Mouse (Mus musculus): ENCODE data around the gene Zfp341. TPM values are rescaled to one million over a fixed set of nuclear protein-coding genes. Genes with fewer than 3 reads are reported as not detected.

The Zfp341 gene
- polyA plus RNA-seq, 1 experiment from 2014 or later: 2.0 TPM

DNA sequence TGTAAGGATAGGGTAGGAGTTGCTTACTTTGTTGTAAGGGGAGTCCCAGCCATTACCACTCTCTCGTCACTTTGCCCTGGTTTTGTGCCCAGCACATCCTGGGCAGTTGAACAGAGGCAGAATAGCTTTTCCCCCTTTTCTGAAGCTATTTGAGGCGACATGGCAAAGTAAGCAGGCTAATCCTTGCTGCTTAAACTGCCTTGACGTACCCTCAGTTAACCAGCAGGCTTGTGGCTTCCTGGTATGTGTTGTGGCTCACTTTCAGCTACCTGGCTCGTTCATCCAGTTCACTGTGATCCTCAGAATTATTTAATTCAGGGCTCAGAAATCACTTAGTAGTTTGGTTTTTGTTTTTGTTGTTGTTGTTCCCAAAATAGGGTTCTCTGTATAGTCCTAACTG lies 57.6 kb downstream of the Zfp341 start:
- ATAC-seq (ENCODE audit: low read depth): no peak
- no peaks in the 10 kb centered on the region for H3K27me3 ChIP-seq (ENCODE audit: control insufficient read depth, insufficient read depth, low read length)
- H3K4me2 ChIP-seq (ENCODE audit: low read depth, low read length): no peak overlapping the region
- no peaks in the 10 kb centered on the region for H3K4me1 ChIP-seq (ENCODE audit: control insufficient read depth, insufficient read depth, low read length)
- WGBS: 86% methylated on average over 4 of the region's 4 CpGs
- no peaks in the 10 kb centered on the region for H3K36me3 ChIP-seq (ENCODE audit: control insufficient read depth, insufficient read depth, low read length)
- H3K9ac ChIP-seq (replicated peaks; ENCODE audit: low read depth, low read length): no peak overlapping the region
- H3K4me3 ChIP-seq (ENCODE audit: low read depth, low read length): no peak overlapping the region
- H3K9me3 ChIP-seq (ENCODE audit: control insufficient read depth, low read length): no peaks in the 10 kb centered on the region
- no peak overlapping the region for H3K27ac ChIP-seq (ENCODE audit: low read depth, low read length)

- H3K4me1 ChIP-seq (ENCODE audit: control insufficient read depth, insufficient read depth, low read length): peaks cover 17% of the 10 kb centered on the region
- H3K9ac ChIP-seq (replicated peaks; ENCODE audit: low read depth, low read length): no peak overlapping the region
- no peak overlapping the region for H3K4me2 ChIP-seq (ENCODE audit: low read depth, low read length)
- H3K27me3 ChIP-seq (ENCODE audit: control insufficient read depth, insufficient read depth, low read length): no peaks in the 10 kb centered on the region
- no peaks in the 10 kb centered on the region for H3K36me3 ChIP-seq (ENCODE audit: control insufficient read depth, insufficient read depth, low read length)
- H3K4me3 ChIP-seq (ENCODE audit: low read depth, low read length): no peak overlapping the region
- WGBS: 74% methylated on average over 4 of the region's 4 CpGs
- no peak overlapping the region for H3K27ac ChIP-seq (ENCODE audit: low read depth, low read length)
- H3K9me3 ChIP-seq (ENCODE audit: control insufficient read depth, low read length): no peaks in the 10 kb centered on the region
- ATAC-seq (ENCODE audit: low read depth): no peak
Measured at GRCm38 (mm10) chr2:154674008-154674407, 60.9 kb downstream of the Zfp341 start.

GRCm38 (mm10) chr2:154676653-154677609 lies 63.8 kb downstream of the Zfp341 start:
- Histone ChIP-seq H3K36me3 (ENCODE audit: control insufficient read depth, insufficient read depth, low read length) (no peaks in the 10 kb centered on the region), H3K4me3 (ENCODE audit: low read depth, low read length) (peak overlapping the region; percentile 2; the same call in 1 of the 2 replicates), H3K9me3 (ENCODE audit: control insufficient read depth, low read length) (no peaks in the 10 kb centered on the region), H3K4me2 (ENCODE audit: low read depth, low read length) (peak overlapping the region; percentile 48), H3K27ac (ENCODE audit: low read depth, low read length) (peak overlapping the region; percentile 90), H3K27me3 (ENCODE audit: control insufficient read depth, insufficient read depth, low read length) (no peaks in the 10 kb centered on the region), H3K4me1 (ENCODE audit: control insufficient read depth, insufficient read depth, low read length) (peaks cover 22% of the 10 kb centered on the region), H3K9ac (replicated peaks; ENCODE audit: low read depth, low read length) (peak overlapping the region; percentile 41; the same call in 1 of the 2 replicates)
- ATAC-seq (ENCODE audit: low read depth): peak; percentile 82
- 58% methylated on average over 19 of the region's 19 CpGs for WGBS

DNA sequence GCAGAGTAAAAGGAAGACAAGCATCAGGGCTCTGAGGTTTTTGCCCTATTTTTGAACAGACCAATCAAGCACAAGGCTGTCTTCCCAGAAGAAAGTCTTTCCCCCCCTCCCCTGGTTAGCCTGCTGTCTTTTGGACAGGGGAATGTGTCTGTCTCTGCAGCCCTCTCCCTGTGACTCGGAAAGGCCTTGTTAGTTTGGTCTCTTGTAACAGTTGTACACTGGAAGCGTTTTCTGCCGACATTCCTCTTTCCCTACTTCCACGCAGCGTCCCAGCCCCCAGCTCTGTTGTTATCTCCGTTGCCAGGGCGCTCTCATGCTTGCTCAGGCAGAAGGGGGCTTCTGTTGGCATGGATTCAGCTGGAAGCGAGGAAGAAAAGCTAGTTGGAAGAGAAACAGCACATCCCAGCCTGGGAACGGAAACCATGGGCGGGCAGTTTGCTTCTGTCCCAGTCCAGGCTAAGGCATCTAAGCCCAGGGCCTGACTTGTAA lies 64.6 kb downstream of the Zfp341 start:
- Histone ChIP-seq H3K4me2 (ENCODE audit: low read depth, low read length) (peak overlapping the region; percentile 48), H3K4me3 (ENCODE audit: low read depth, low read length) (peak overlapping the region; percentile 2; the same call in 1 of the 2 replicates), H3K9me3 (ENCODE audit: control insufficient read depth, low read length) (no peaks in the 10 kb centered on the region), H3K27me3 (ENCODE audit: control insufficient read depth, insufficient read depth, low read length) (no peaks in the 10 kb centered on the region), H3K9ac (replicated peaks; ENCODE audit: low read depth, low read length) (peak overlapping the region; percentile 41; the same call in 1 of the 2 replicates), H3K36me3 (ENCODE audit: control insufficient read depth, insufficient read depth, low read length) (no peaks in the 10 kb centered on the region), H3K4me1 (ENCODE audit: control insufficient read depth, insufficient read depth, low read length) (peaks cover 25% of the 10 kb centered on the region), H3K27ac (ENCODE audit: low read depth, low read length) (peak overlapping the region; percentile 90)
- WGBS: 4% methylated on average over 10 of the region's 10 CpGs
- ATAC-seq (ENCODE audit: low read depth): peak; percentile 68

DNA sequence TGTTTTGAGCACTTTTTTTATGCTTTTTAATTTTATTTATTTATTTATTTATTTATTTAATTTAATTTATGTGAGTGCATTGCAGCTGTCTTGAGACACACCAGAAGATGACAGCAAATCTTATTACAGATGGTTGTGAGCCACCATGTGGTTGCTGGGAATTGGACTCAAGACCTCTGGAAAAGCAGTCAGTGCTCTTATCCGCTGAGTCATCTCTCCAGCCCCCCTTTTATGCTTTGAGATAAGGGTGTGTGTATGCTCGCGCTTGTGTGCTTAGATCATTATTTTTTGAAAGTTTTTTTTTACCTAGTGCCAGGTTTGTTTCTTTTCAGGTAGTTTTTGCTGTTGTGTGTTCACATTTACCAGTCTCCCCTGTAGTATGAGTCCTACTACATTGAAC lies 65.9 kb downstream of the Zfp341 start:
- WGBS: 94% methylated on average over 3 of the region's 3 CpGs
- H3K4me1 ChIP-seq (ENCODE audit: control insufficient read depth, insufficient read depth, low read length): peaks cover 34% of the 10 kb centered on the region

GRCm38 (mm10) chr2:154680337-154680736 lies 67.2 kb downstream of the Zfp341 start:
- Histone ChIP-seq H3K4me1 (ENCODE audit: control insufficient read depth, insufficient read depth, low read length) (peaks cover 43% of the 10 kb centered on the region), H3K27me3 (ENCODE audit: control insufficient read depth, insufficient read depth, low read length) (no peaks in the 10 kb centered on the region), H3K4me3 (ENCODE audit: low read depth, low read length) (no peak overlapping the region), H3K9ac (replicated peaks; ENCODE audit: low read depth, low read length) (no peak overlapping the region), H3K27ac (ENCODE audit: low read depth, low read length) (no peak overlapping the region), H3K9me3 (ENCODE audit: control insufficient read depth, low read length) (no peaks in the 10 kb centered on the region), H3K4me2 (ENCODE audit: low read depth, low read length) (no peak overlapping the region), H3K36me3 (ENCODE audit: control insufficient read depth, insufficient read depth, low read length) (no peaks in the 10 kb centered on the region)
- no peak for ATAC-seq (ENCODE audit: low read depth)
- 85% methylated on average over 2 of the region's 2 CpGs for WGBS

More for the DNA sequence above, 65.9 kb downstream of the Zfp341 start:
- Histone ChIP-seq H3K27ac (ENCODE audit: low read depth, low read length) (no peak overlapping the region), H3K9me3 (ENCODE audit: control insufficient read depth, low read length) (no peaks in the 10 kb centered on the region), H3K9ac (replicated peaks; ENCODE audit: low read depth, low read length) (no peak overlapping the region), H3K4me3 (ENCODE audit: low read depth, low read length) (no peak overlapping the region), H3K27me3 (ENCODE audit: control insufficient read depth, insufficient read depth, low read length) (no peaks in the 10 kb centered on the region), H3K36me3 (ENCODE audit: control insufficient read depth, insufficient read depth, low read length) (no peaks in the 10 kb centered on the region), H3K4me2 (ENCODE audit: low read depth, low read length) (no peak overlapping the region)
- no peak for ATAC-seq (ENCODE audit: low read depth)

DNA sequence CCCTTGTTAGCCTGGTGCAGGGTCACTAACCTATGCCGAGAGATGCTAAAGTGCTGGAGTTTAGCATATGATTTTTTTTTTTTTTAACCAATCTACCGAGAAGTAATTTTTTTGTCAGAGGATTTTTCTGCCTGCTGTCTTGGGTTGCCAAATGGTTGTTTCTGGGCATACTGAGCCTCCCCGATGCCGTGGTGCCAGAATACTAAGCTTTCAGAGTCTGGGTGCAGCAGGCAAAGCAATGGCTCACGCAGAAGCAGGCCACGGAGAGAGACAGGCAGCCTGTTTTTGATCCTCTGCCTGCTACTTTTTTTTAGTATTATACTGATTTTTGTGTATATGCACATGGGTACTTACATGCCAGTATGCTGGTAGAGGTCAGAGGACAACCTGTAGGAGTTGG lies 67.8 kb downstream of the Zfp341 start:
- Histone ChIP-seq H3K27me3 (ENCODE audit: control insufficient read depth, insufficient read depth, low read length) (no peaks in the 10 kb centered on the region), H3K9ac (replicated peaks; ENCODE audit: low read depth, low read length) (no peak overlapping the region), H3K9me3 (ENCODE audit: control insufficient read depth, low read length) (no peaks in the 10 kb centered on the region), H3K36me3 (ENCODE audit: control insufficient read depth, insufficient read depth, low read length) (no peaks in the 10 kb centered on the region), H3K4me2 (ENCODE audit: low read depth, low read length) (no peak overlapping the region), H3K4me1 (ENCODE audit: control insufficient read depth, insufficient read depth, low read length) (peaks cover 48% of the 10 kb centered on the region), H3K27ac (ENCODE audit: low read depth, low read length) (no peak overlapping the region), H3K4me3 (ENCODE audit: low read depth, low read length) (no peak overlapping the region)
- ATAC-seq (ENCODE audit: low read depth): no peak
- 90% methylated on average over 6 of the region's 6 CpGs for WGBS

- Histone ChIP-seq H3K4me2 (ENCODE audit: low read depth, low read length) (no peak overlapping the region), H3K9ac (replicated peaks; ENCODE audit: low read depth, low read length) (0 out of 2 replicates have a peak overlapping the region, but pooled peaks have one; percentile 29), H3K27me3 (ENCODE audit: control insufficient read depth, insufficient read depth, low read length) (no peaks in the 10 kb centered on the region), H3K36me3 (ENCODE audit: control insufficient read depth, insufficient read depth, low read length) (no peaks in the 10 kb centered on the region), H3K4me1 (ENCODE audit: control insufficient read depth, insufficient read depth, low read length) (peaks cover 35% of the 10 kb centered on the region), H3K9me3 (ENCODE audit: control insufficient read depth, low read length) (no peaks in the 10 kb centered on the region), H3K27ac (ENCODE audit: low read depth, low read length) (peak overlapping the region; percentile 17; the same call in 1 of the 2 replicates), H3K4me3 (ENCODE audit: low read depth, low read length) (no peak overlapping the region)
- 16% methylated on average over 1 of the region's 1 CpGs for WGBS
- ATAC-seq (ENCODE audit: low read depth): no peak
Measured at GRCm38 (mm10) chr2:154682712-154683111, 69.6 kb downstream of the Zfp341 start.

DNA sequence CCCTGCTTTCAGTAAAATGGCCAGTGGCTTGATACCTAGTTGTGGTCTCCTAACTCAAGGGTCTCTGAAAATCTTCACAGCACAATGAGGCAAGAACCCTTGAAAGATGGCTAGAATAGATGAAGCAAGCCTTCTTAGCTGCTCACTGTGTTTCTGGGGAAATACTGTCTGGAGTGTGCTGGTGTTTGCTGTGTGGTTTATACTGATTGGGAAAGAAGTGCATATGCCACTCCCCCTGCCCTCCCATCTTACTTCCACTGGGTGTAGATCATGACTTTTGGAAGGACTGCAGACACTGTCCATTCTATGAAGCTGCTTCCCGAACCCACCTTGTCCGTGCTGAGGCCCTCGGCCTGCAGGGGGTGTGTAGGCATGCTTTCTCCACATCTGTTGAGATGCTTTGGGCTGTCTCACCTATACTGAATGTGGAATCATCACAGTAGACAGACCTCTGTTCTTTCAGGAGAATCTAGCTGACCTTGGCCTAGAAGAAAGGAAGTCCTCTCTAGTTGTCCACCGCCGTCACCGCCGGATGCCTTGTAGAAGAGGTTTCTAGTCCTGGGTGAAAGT lies 71.9 kb downstream of the Zfp341 start:
- H3K4me2 ChIP-seq (ENCODE audit: low read depth, low read length): no peak overlapping the region
- H3K9me3 ChIP-seq (ENCODE audit: control insufficient read depth, low read length): no peaks in the 10 kb centered on the region
- no peak overlapping the region for H3K9ac ChIP-seq (replicated peaks; ENCODE audit: low read depth, low read length)
- no peak overlapping the region for H3K4me3 ChIP-seq (ENCODE audit: low read depth, low read length)
- ATAC-seq (ENCODE audit: low read depth): no peak
- no peaks in the 10 kb centered on the region for H3K36me3 ChIP-seq (ENCODE audit: control insufficient read depth, insufficient read depth, low read length)
- H3K4me1 ChIP-seq (ENCODE audit: control insufficient read depth, insufficient read depth, low read length): peaks cover 33% of the 10 kb centered on the region
- no peaks in the 10 kb centered on the region for H3K27me3 ChIP-seq (ENCODE audit: control insufficient read depth, insufficient read depth, low read length)
- WGBS: 87% methylated on average over 7 of the region's 7 CpGs
- 0 out of 2 replicates have a peak overlapping the region, but pooled peaks have one; percentile 16 for H3K27ac ChIP-seq (ENCODE audit: low read depth, low read length)

Measured in neural tube, embryonic 14.5 days (tissue).